Mouse (Mus musculus): ENCODE measurements at regions not wholly inside any gene's neighbourhood (a gene's known extent, or its start where the extent isn't known, plus 50 kb on each side); places are given as distances from the start of the nearest gene placed in this dataset.

DNA sequence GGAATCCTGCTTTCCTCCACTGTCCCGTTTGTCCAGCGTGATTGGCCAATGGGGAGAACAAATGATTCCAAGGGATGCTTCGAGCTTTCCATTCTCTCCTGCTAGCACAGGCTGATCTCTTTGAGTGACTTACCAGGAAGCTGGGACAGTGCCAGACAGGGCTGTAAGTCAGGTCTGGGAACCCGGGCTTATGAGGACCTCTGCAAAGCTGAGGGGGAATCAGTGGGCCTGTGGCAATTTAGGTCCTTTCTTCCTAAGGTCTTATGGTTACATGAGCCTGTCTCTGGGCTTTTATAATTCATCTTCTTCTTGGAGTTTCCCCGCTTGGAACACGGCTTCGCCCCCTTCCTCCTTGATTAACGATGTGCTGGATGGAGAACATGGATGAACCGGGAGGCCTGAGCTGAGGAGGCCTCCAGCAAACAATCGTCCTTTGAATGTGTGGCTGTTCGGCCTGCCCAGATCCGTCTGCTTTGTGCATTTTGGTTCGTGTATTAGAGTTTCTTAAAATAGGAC lies 98.5 kb downstream of the Mis18a start:
- H3K9me3 ChIP-seq (replicated peaks) = 0 out of 2 replicates have a peak, but pooled peaks cover 3% of the 10 kb centered on the region
- ATAC-seq = no peak
- 0 out of 2 replicates have a peak overlapping the region, but pooled peaks have one; percentile 19 for H3K27ac ChIP-seq
- peak overlapping the region; percentile 28 for H3K4me2 ChIP-seq
- H3K4me3 ChIP-seq = no peak overlapping the region
- no peaks in the 10 kb centered on the region for H3K27me3 ChIP-seq
- H3K36me3 ChIP-seq (ENCODE audit: poor library complexity, severe bottlenecking) = no peaks in the 10 kb centered on the region
- 44% methylated on average over 13 of the region's 13 CpGs for WGBS
- H3K9ac ChIP-seq = no peak overlapping the region
- H3K4me1 ChIP-seq = peaks cover 30% of the 10 kb centered on the region

DNA sequence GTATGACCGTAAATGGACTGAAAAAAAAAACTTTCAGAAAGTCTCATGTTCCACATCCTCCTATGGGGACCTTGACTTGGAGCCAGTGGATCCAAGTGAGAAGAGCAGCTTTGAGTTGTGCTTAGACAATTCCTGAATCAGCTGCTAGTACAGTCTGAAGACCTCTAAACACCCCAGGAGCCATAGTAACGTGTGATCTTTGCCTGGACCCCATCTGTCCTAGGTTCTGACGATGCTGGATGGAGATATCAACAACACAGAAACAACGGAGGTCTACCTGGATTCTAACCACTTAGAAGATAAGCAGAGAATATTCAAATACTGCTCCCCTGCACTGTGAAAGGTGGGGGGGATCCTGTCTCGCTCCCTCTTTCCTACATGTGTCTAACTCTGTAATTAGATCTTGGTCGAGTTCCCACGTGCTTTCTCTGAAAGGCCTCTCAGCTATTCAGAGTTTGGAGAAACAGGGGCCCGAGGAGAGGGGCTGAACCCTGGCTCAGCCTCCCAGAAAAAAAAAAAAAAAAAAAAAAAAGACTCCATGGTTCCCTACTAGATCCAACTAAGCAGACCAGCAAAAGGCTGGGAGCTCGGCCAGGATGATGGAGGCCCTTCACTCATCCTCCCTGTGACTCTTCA lies 101.1 kb downstream of the Mis18a start:
- Histone ChIP-seq H3K4me2 (no peak overlapping the region), H3K36me3 (ENCODE audit: poor library complexity, severe bottlenecking) (no peaks in the 10 kb centered on the region), H3K27ac (no peak overlapping the region), H3K4me1 (peaks cover 52% of the 10 kb centered on the region), H3K27me3 (no peaks in the 10 kb centered on the region), H3K4me3 (no peak overlapping the region), H3K9me3 (replicated peaks) (0 out of 2 replicates have a peak, but pooled peaks cover 3% of the 10 kb centered on the region), H3K9ac (no peak overlapping the region)
- ATAC-seq = no peak
- WGBS = 68% methylated on average over 9 of the region's 9 CpGs

DNA sequence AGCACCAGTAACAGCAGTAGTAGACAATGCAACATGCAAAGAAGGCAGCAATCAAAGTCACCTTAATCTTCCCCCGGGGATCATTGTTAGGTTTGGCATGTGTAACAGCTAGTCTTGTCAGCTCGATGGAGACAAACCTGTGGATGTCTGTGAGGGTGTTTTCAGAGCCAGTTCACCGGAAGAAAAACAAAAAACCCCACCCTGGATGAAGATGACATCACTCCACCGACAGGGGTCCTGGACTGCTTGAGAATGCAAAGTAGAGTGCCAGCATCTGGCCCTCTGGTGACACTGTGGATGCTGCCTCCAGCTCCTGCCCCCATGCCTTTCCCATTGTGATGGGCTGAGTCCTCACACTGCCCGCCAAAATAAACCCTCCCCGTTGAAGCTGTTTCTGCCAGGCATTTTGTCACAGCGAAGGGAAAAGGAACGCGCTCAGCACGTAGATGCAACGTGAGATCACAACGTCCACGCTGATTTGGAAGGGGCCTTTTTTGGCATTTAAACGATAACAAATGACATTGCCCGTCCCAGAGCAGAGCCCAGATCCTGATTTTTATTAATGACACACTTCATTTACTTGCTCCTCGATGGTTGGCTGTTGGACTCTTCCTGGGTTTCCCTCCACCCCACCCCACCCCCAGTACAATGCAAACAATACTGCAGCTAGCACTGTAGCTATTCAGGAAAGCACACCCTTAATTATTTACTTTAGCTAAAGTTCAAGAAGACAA lies 101.7 kb downstream of the Mis18a start:
- WGBS = 76% methylated on average over 16 of the region's 16 CpGs
- H3K27me3 ChIP-seq = no peaks in the 10 kb centered on the region
- H3K27ac ChIP-seq = no peak overlapping the region
- ATAC-seq = no peak
- no peak overlapping the region for H3K4me2 ChIP-seq
- H3K9ac ChIP-seq = no peak overlapping the region
- H3K4me1 ChIP-seq = peaks cover 52% of the 10 kb centered on the region
- H3K4me3 ChIP-seq = no peak overlapping the region
- 0 out of 2 replicates have a peak, but pooled peaks cover 3% of the 10 kb centered on the region for H3K9me3 ChIP-seq (replicated peaks)
- H3K36me3 ChIP-seq (ENCODE audit: poor library complexity, severe bottlenecking) = no peaks in the 10 kb centered on the region

DNA sequence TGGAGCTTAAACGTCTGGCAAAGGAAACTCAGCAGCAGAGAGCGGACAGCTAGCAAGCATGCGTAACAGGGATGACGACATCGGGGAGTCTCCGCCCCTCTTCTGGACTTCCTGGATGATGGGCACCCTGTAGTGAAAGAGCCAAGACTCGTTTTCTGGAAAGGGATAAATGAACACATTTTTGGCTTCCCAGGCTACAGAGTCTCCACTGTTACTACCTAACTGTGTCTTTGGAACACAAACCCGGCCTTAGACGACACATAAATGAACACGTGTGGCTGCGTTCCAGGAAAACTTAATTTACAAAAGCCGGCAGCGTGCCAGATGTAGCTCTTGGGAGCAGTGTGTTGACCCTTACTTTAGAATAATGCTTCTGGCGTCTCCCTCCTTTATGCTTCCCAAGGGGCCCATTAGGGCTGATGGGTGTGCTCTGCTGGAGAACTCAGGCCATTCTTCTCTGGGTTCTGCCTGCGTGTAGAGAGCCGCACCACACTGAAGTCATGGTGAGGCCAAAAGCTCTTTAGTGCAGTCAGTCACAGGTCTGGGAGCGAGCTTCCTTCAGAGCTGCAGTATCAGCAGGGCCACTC lies 103.1 kb downstream of the Mis18a start:
- H3K4me3 ChIP-seq = no peak overlapping the region
- ATAC-seq = peak; percentile 68
- peak overlapping the region; percentile 57 for H3K27ac ChIP-seq
- H3K9ac ChIP-seq = no peak overlapping the region
- H3K9me3 ChIP-seq (replicated peaks) = 0 out of 2 replicates have a peak, but pooled peaks cover 3% of the 10 kb centered on the region
- WGBS = 39% methylated on average over 17 of the region's 17 CpGs
- H3K27me3 ChIP-seq = no peaks in the 10 kb centered on the region
- no peaks in the 10 kb centered on the region for H3K36me3 ChIP-seq (ENCODE audit: poor library complexity, severe bottlenecking)
- H3K4me1 ChIP-seq = peaks cover 41% of the 10 kb centered on the region
- H3K4me2 ChIP-seq = peak overlapping the region; percentile 19; the same call in 1 of the 2 replicates

DNA sequence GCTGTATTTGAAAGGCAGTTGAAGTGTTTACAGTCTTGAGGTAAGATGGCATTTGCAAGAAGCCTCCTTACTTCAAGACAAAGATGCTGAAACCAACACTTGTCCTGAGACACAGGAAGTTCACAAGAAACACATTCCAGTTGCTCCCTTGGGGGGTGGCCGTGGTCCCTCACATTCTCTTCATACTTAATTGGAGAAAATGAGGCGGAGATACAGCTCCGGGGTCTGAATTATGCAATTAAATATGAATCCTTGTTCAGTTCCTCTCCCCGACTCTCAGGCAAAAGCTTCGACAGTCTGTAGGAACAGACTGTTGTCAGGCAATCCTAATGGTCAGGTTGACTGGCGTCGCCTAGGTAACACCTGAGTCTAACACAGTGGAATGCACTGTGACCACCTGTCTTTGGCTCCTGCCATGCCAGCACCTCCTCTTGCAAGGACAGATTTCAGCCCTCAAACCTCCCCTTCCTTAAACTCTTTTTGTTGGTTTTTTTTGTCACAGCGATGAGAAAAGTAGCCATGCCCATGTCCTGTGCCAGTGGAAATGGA lies 104.5 kb downstream of the Mis18a start:
- ATAC-seq = no peak
- Histone ChIP-seq H3K9me3 (replicated peaks) (0 out of 2 replicates have a peak, but pooled peaks cover 3% of the 10 kb centered on the region), H3K9ac (no peak overlapping the region), H3K4me3 (no peak overlapping the region), H3K4me2 (no peak overlapping the region), H3K36me3 (ENCODE audit: poor library complexity, severe bottlenecking) (no peaks in the 10 kb centered on the region), H3K27ac (peak overlapping the region; percentile 68), H3K27me3 (no peaks in the 10 kb centered on the region), H3K4me1 (peaks cover 34% of the 10 kb centered on the region)
- WGBS = 58% methylated on average over 8 of the region's 8 CpGs

DNA sequence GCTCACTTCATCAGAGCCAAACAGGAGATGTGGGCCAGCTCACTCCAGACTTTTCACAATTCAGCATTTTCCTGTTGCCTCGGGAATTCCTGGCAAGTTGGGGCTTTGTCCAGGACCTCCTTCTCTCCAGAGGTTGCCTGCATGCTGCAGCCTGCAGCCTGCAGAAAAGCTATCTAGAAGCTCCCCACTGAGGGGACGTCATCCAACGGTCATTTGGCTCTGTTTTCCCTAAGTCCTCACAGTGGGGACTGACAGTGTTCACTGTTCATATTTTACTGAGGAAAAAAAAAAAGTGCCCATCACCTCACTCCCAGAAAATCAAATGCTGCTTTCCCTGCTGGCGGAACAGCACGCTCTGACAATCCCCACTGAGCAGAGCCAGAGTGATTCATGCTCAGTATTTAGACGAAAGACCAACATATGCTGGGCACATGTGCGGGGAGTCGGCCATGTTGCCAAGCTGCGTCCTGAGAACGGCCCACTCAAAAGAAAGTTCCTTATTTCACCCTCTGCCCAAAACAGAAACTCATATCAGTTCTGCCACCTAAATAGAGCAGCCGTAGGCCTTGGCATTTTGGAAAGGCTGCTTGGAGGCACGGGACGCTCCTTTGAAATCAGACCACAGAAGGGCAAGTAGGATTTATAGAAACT lies 105.3 kb downstream of the Mis18a start:
- no peak overlapping the region for H3K4me3 ChIP-seq
- H3K36me3 ChIP-seq (ENCODE audit: poor library complexity, severe bottlenecking) = no peaks in the 10 kb centered on the region
- WGBS = 27% methylated on average over 13 of the region's 13 CpGs
- no peaks in the 10 kb centered on the region for H3K27me3 ChIP-seq
- peaks cover 34% of the 10 kb centered on the region for H3K4me1 ChIP-seq
- ATAC-seq = 0 out of 2 replicates have a peak, but pooled peaks have one; percentile 50
- 0 out of 2 replicates have a peak, but pooled peaks cover under 1% of the 10 kb centered on the region for H3K9me3 ChIP-seq (replicated peaks)
- peak overlapping the region; percentile 20; the same call in 1 of the 2 replicates for H3K4me2 ChIP-seq
- no peak overlapping the region for H3K9ac ChIP-seq
- peak overlapping the region; percentile 68 for H3K27ac ChIP-seq

DNA sequence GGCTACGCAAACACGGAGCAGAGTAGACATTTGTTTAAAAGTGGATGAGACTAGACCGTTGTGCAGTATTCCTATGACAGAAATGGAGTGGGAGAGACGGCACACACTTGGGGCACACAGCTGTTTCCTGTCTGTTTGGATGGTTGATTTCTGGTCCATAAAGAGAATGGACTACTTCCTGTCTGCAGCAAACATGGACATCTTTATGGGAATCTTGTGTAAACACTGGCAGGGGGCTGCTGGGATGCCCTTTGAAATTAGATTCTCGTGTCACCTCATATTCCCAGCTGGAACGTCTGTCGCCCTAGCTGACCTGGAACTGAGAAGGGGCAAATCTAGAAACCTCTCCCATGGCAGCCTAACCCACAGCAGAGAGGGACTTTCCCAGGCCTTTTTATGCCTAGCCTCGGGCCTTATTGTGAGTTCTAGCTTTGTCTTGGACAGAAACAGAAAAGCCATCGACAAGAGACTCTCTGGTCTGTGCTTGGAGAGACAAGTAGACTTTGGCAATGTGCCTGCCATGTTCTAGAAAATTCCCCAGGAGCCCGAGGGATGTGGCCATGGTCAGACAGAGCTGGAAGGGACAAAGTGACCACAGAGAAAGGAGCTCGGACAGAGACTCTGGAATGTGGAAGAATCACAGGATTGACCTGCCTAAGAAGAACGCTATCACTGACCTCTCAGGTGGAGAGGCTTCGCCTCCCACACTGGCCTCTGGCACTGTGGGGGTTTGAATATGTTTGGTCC lies 107.5 kb downstream of the Mis18a start:
- H3K9me3 ChIP-seq (replicated peaks) = no peaks in the 10 kb centered on the region
- 87% methylated on average over 13 of the region's 13 CpGs for WGBS
- ATAC-seq = no peak
- no peak overlapping the region for H3K27ac ChIP-seq
- no peaks in the 10 kb centered on the region for H3K27me3 ChIP-seq
- no peak overlapping the region for H3K4me3 ChIP-seq
- no peak overlapping the region for H3K9ac ChIP-seq
- peaks cover 32% of the 10 kb centered on the region for H3K4me1 ChIP-seq
- H3K4me2 ChIP-seq = no peak overlapping the region
- H3K36me3 ChIP-seq (ENCODE audit: poor library complexity, severe bottlenecking) = no peaks in the 10 kb centered on the region

DNA sequence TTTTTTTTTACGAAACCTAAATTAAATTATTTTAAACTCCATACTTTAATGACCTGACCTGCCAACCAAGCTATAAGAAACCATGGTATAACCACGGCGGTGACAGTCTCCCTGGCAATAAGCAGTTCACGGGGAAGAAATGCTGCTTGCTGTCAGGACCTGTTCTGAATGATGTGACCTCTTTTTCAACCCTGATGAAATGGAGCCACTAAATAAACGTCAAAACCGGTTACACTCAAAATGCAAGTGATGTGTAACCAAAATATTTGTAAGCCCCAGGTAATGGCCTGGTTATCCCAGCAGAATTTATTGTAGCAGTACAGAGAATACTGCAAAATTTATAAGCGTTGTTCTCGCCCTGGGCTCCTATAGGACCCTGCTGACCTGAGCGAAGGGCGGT lies 111.4 kb downstream of the Mis18a start:
- Histone ChIP-seq H3K27ac (no peak overlapping the region), H3K4me3 (no peak overlapping the region), H3K9ac (no peak overlapping the region), H3K4me2 (no peak overlapping the region), H3K27me3 (no peaks in the 10 kb centered on the region), H3K36me3 (ENCODE audit: poor library complexity, severe bottlenecking) (no peaks in the 10 kb centered on the region), H3K4me1 (no peaks in the 10 kb centered on the region), H3K9me3 (replicated peaks) (no peaks in the 10 kb centered on the region)
- no peak for ATAC-seq
- whole genome bisulfite sequencing = 87% methylated on average over 10 of the region's 10 CpGs

DNA sequence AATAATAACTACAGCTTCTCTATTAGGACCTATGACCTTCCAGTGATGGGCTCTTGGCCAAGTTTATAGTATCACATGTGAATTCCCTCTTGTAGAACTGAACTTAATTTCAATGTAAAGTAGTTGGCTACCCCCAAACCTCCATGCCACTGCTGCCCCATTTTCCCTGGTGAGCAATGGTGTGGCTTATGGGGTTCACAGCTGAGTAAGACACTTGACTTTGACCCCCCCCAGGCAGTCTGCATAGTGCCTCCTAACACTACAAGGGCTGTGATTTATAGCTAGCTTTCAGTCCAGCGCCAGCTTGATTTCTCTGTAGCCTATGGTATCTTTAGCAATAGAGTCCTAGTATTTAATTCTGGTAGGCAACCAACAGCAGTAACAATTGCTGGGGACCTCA lies 113.1 kb downstream of the Mis18a start:
- H3K27me3 ChIP-seq = no peaks in the 10 kb centered on the region
- H3K27ac ChIP-seq = no peak overlapping the region
- no peaks in the 10 kb centered on the region for H3K9me3 ChIP-seq (replicated peaks)
- H3K4me3 ChIP-seq = no peak overlapping the region
- no peaks in the 10 kb centered on the region for H3K36me3 ChIP-seq (ENCODE audit: poor library complexity, severe bottlenecking)
- H3K9ac ChIP-seq = no peak overlapping the region
- ATAC-seq = no peak
- H3K4me2 ChIP-seq = no peak overlapping the region
- no peaks in the 10 kb centered on the region for H3K4me1 ChIP-seq
- WGBS = 93% methylated on average over 1 of the region's 1 CpGs

DNA sequence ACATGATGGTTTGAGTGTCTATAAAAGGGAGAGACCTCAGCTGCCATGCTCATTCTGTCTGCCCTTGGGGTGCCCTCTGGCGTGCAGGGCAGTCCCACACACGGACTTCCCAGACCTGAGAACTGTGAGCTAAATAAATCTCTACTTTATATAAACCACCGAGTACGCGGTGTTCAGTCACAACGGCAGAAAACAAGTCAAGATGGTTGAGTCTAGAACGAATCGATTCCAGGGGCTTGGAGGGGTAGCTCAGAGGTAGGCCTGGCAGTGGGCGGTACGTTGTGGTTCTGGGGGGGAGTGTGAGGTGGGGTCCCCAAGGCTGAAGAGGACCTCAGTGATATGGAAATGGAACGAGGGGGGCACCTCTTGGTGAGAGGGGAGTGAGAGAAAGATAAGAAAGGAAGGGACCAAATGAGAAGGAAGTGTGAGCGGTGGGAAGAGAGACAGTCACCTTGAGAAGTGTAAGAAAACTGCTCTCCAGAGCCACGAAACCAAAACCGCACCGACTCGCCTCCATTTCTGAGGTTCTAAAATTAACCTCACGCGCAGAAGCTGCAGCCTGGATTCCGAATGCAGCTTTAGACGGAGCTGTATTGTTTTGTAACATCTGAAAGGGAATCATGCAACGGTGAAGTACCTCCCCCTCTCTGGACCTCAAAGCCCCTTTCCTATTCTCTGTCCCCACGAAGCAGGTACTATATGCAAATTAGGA lies 117.0 kb downstream of the Mis18a start:
- Histone ChIP-seq H3K4me2 (no peak overlapping the region), H3K9me3 (replicated peaks) (no peaks in the 10 kb centered on the region), H3K9ac (no peak overlapping the region), H3K4me3 (no peak overlapping the region), H3K36me3 (ENCODE audit: poor library complexity, severe bottlenecking) (no peaks in the 10 kb centered on the region), H3K4me1 (no peaks in the 10 kb centered on the region), H3K27me3 (no peaks in the 10 kb centered on the region), H3K27ac (no peak overlapping the region)
- 87% methylated on average over 22 of the region's 22 CpGs for WGBS
- no peak for ATAC-seq

All from forebrain, embryonic 13.5 days (tissue).